Mouse (Mus musculus) forebrain, embryonic 11.5 days (tissue): ENCODE data around the gene Irak4. TPM values are rescaled to one million over a fixed set of nuclear protein-coding genes. Genes with fewer than 3 reads are reported as not detected.
A peak's percentile ranks its signal among the peaks of the same experiment; 100 is the strongest.

Source experiments
- ATAC-seq: fragments of 200-750 bp; cut with Nextera tagmentation; replicated peaks from 2 replicates; pipeline ENCODE4 v1.8.0; 2017; ENCODE audit warnings: moderate TSS enrichment; ENCODE audit not compliant: low FRiP score
- DNase-seq: peaks from one replicate; pipeline ENCODE4 v3.0.0-alpha.2; 2017; ENCODE audit warnings: low spot score
- H3K27ac ChIP-seq: fragments of 300-500 bp; sonication (generic); 2 replicates; pipeline ENCODE4 v1.5.1; 2014; ENCODE audit warnings: low read depth, low read length
- H3K27me3 ChIP-seq: fragments of 300-500 bp; sonication (generic); 2 replicates; pipeline ENCODE4 v1.6.1; 2014; ENCODE audit warnings: mild to moderate bottlenecking, low read length, mixed read lengths; ENCODE audit not compliant: control insufficient read depth, insufficient read depth
- H3K36me3 ChIP-seq: fragments of 300-500 bp; sonication (generic); 2 replicates; pipeline ENCODE4 v1.6.1; 2014; ENCODE audit warnings: mild to moderate bottlenecking, low read length, moderate library complexity, mixed read lengths; ENCODE audit not compliant: control insufficient read depth, insufficient read depth
- H3K4me1 ChIP-seq: fragments of 300-500 bp; sonication (generic); replicated peaks from 2 replicates; pipeline ENCODE4 v1.6.1; 2014; ENCODE audit warnings: low read length, mixed read lengths; ENCODE audit not compliant: control insufficient read depth, insufficient read depth
- H3K4me2 ChIP-seq: fragments of 300-500 bp; sonication (generic); 2 replicates; pipeline ENCODE4 v1.6.1; 2014; ENCODE audit warnings: low read depth, mild to moderate bottlenecking, low read length, moderate library complexity, mixed read lengths; ENCODE audit not compliant: severe bottlenecking
- H3K4me3 ChIP-seq: fragments of 300-500 bp; sonication (generic); 2 replicates; pipeline ENCODE4 v1.5.1; 2014; ENCODE audit warnings: low read depth, low read length
- H3K9ac ChIP-seq: fragments of 300-500 bp; sonication (generic); 2 replicates; pipeline ENCODE4 v1.6.1; 2014; ENCODE audit warnings: low read length
- H3K9me3 ChIP-seq: fragments of 300-500 bp; sonication (generic); 2 replicates; pipeline ENCODE4 v1.6.1; 2016; ENCODE audit warnings: low read length, mixed read lengths; ENCODE audit not compliant: control insufficient read depth
- WGBS: fragments of 180-500 bp; shearing (Covaris S2); extraction: QIAGEN DNeasy Blood & Tissue Kit; methylation state at CpG from one replicate; pipeline ENCODE4 v1.1.7; 2014; 5-methylcytosine and 5-hydroxymethylcytosine counted together
- polyA plus RNA-seq: library from polyadenylated mRNA; unstranded; fragments of >200 nt; fragmentation: Nextera tagmentation; extraction: Ambion mirVana; gene quantifications from 2 replicates; pipeline ENCODE4 v1.2.1, GENCODE M21; 2014

The Irak4 gene
- polyA plus RNA-seq = 2.9 and 3.8 TPM in 2 replicates

- Histone ChIP-seq H3K4me1 (no peaks in the 10 kb centered on the region), H3K4me3 (peak within 1 kb of the TSS; percentile 73), H3K27me3 (no peaks in the 10 kb centered on the region), H3K36me3 (no peaks in the 10 kb centered on the region), H3K9me3 (no peaks in the 10 kb centered on the region), H3K4me2 (peak within 1 kb of the TSS; percentile 73), H3K9ac (peak within 1 kb of the TSS; percentile 68), H3K27ac (no peak within 1 kb of the TSS)
- WGBS = under 1% methylated on average over 45 of the region's 45 CpGs
- DNase-seq = peak; percentile 96
- peak; percentile 99 for ATAC-seq
These were observed at the start of gene Irak4, which contains the start of gene Pus7l for GRCm38 (mm10) chr15:94543409-94544051. Gene Irak4, plus strand, starts transcription at chr15:94543643. Gene Pus7l, minus strand, starts transcription at chr15:94543547.

GRCm38 (mm10) chr15:94494445-94494844 lies 49.0 kb upstream of the Irak4 start:
- no peak overlapping the region for H3K4me3 ChIP-seq
- H3K9me3 ChIP-seq = no peaks in the 10 kb centered on the region
- WGBS = 95% methylated on average over 1 of the region's 1 CpGs
- H3K9ac ChIP-seq = no peak overlapping the region
- no peak for ATAC-seq
- H3K27ac ChIP-seq = no peak overlapping the region
- H3K27me3 ChIP-seq = no peaks in the 10 kb centered on the region
- no peaks in the 10 kb centered on the region for H3K36me3 ChIP-seq
- no peak overlapping the region for H3K4me2 ChIP-seq
- no peaks in the 10 kb centered on the region for H3K4me1 ChIP-seq
- no peak for DNase-seq

- no peak overlapping the region for H3K4me2 ChIP-seq
- WGBS = 72% methylated on average over 10 of the region's 10 CpGs
- DNase-seq = no peak
These were observed 47.5 kb upstream of the Irak4 start for GRCm38 (mm10) chr15:94495936-94496335.

GRCm38 (mm10) chr15:94499260-94499659 lies 44.2 kb upstream of the Irak4 start:
- Histone ChIP-seq H3K4me3 (no peak overlapping the region), H3K9me3 (no peaks in the 10 kb centered on the region), H3K36me3 (no peaks in the 10 kb centered on the region), H3K27me3 (no peaks in the 10 kb centered on the region), H3K4me1 (no peaks in the 10 kb centered on the region), H3K4me2 (no peak overlapping the region), H3K9ac (no peak overlapping the region), H3K27ac (no peak overlapping the region)
- no peak for ATAC-seq
- no peak for DNase-seq
- WGBS = 87% methylated on average over 1 of the region's 1 CpGs

More at GRCm38 (mm10) chr15:94495936-94496335, 47.5 kb upstream of the Irak4 start:
- no peaks in the 10 kb centered on the region for H3K27me3 ChIP-seq
- H3K9me3 ChIP-seq = no peaks in the 10 kb centered on the region
- H3K4me1 ChIP-seq = no peaks in the 10 kb centered on the region
- no peak overlapping the region for H3K27ac ChIP-seq
- H3K36me3 ChIP-seq = no peaks in the 10 kb centered on the region
- H3K9ac ChIP-seq = no peak overlapping the region
- no peak overlapping the region for H3K4me3 ChIP-seq
- no peak for ATAC-seq

GRCm38 (mm10) chr15:94503451-94504215 lies 39.8 kb upstream of the Irak4 start:
- ATAC-seq (no peak), DNase-seq (no peak)
- Histone ChIP-seq H3K4me1 (no peaks in the 10 kb centered on the region), H3K27me3 (no peaks in the 10 kb centered on the region), H3K9ac (no peak overlapping the region), H3K9me3 (no peaks in the 10 kb centered on the region), H3K27ac (no peak overlapping the region), H3K36me3 (no peaks in the 10 kb centered on the region), H3K4me2 (no peak overlapping the region), H3K4me3 (no peak overlapping the region)
- WGBS = 87% methylated on average over 12 of the region's 12 CpGs

GRCm38 (mm10) chr15:94517913-94518491 lies 25.4 kb upstream of the Irak4 start:
- Histone ChIP-seq H3K9me3 (no peaks in the 10 kb centered on the region), H3K27ac (no peak overlapping the region), H3K4me2 (no peak overlapping the region), H3K4me1 (no peaks in the 10 kb centered on the region), H3K36me3 (no peaks in the 10 kb centered on the region), H3K27me3 (no peaks in the 10 kb centered on the region), H3K9ac (no peak overlapping the region), H3K4me3 (no peak overlapping the region)
- DNase-seq (no peak), ATAC-seq (no peak)
- WGBS = 73% methylated on average over 16 of the region's 16 CpGs

GRCm38 (mm10) chr15:94520205-94520900 lies 23.1 kb upstream of the Irak4 start:
- DNase-seq (no peak), ATAC-seq (peak; percentile 52; the same call in 1 of the 2 replicates)
- no peak overlapping the region for H3K9ac ChIP-seq
- no peak overlapping the region for H3K4me3 ChIP-seq
- no peak overlapping the region for H3K27ac ChIP-seq
- WGBS = 52% methylated on average over 9 of the region's 9 CpGs
- H3K27me3 ChIP-seq = no peaks in the 10 kb centered on the region
- H3K36me3 ChIP-seq = no peaks in the 10 kb centered on the region
- H3K9me3 ChIP-seq = no peaks in the 10 kb centered on the region
- H3K4me2 ChIP-seq = no peak overlapping the region
- no peaks in the 10 kb centered on the region for H3K4me1 ChIP-seq

GRCm38 (mm10) chr15:94520959-94521358 lies 22.5 kb upstream of the Irak4 start:
- H3K9me3 ChIP-seq = no peaks in the 10 kb centered on the region
- 77% methylated on average over 5 of the region's 5 CpGs for whole genome bisulfite sequencing
- H3K36me3 ChIP-seq = no peaks in the 10 kb centered on the region
- peak; percentile 20; the same call in 1 of the 2 replicates for ATAC-seq
- H3K9ac ChIP-seq = no peak overlapping the region
- no peaks in the 10 kb centered on the region for H3K27me3 ChIP-seq
- no peaks in the 10 kb centered on the region for H3K4me1 ChIP-seq
- no peak overlapping the region for H3K27ac ChIP-seq
- DNase-seq = no peak
- no peak overlapping the region for H3K4me2 ChIP-seq
- H3K4me3 ChIP-seq = no peak overlapping the region
